Mouse (Mus musculus) left cerebral cortex, postnatal 10 days (tissue): Measurements from ENCODE around the gene Olfr1369-ps1. TPM values are rescaled to one million over a fixed set of nuclear protein-coding genes. Genes with fewer than 3 reads are reported as not detected.
A peak's percentile ranks its signal among the peaks of the same experiment; 100 is the strongest.

ENCODE experiments used
- DNase-seq, 2 experiments: peaks; one replicate each; pipeline ENCODE4 v3.0.0; 2021 to 2022; ENCODE audit warnings: low spot score in 2 of 2, mixed read lengths in 1 of 2; ENCODE audit errors: extremely low spot score in 1 of 2
- intact Hi-C: fragments of 180-260 bp; cut with DNase I; formaldehyde crosslinking; loops from one replicate; pipeline ENCODE4 v1.15.1; 2025
- total RNA-seq, 2 experiments: library from RNA; stranded (reverse); gene quantifications; 2 replicates each; pipeline ENCODE4 v1.2.3; 2021

The Olfr1369-ps1 gene
- total RNA-seq, 2 experiments from 2014 or later: not detected

- intact Hi-C loops: no loop called here
- DNase-seq: peak; percentile 70 to 81
Observed at GRCm38 (mm10) chr13:21166936-21167909, 55.9 kb downstream of the Olfr1369-ps1 start.

GRCm38 (mm10) chr13:21167910-21168300 lies 56.6 kb downstream of the Olfr1369-ps1 start:
- intact Hi-C loops: no loop called here
- no peak for DNase-seq

GRCm38 (mm10) chr13:21168371-21169011 lies 57.2 kb downstream of the Olfr1369-ps1 start:
- DNase-seq: no peak
- intact Hi-C loops: no loop called here

Other genes starting within 250 kb of the Olfr1369-ps1 start
- not detected for gene Olfr1370, start 36.5 kb upstream of the Olfr1369-ps1 start, total RNA-seq
- not detected for gene Olfr263, start 18.2 kb downstream of the Olfr1369-ps1 start, total RNA-seq
- not detected for gene Olfr1368, start 34.4 kb downstream of the Olfr1369-ps1 start, total RNA-seq
- gene Trim27, start 68.0 kb downstream of the Olfr1369-ps1 start, total RNA-seq: 10 to 100 TPM; 43.1 to 45.0 TPM
- gene Gpx5, start 181.2 kb downstream of the Olfr1369-ps1 start, total RNA-seq: not detected
- not detected for gene Gpx6, start 200.6 kb downstream of the Olfr1369-ps1 start, total RNA-seq
- not detected for gene Olfr1367, start 235.4 kb downstream of the Olfr1369-ps1 start, total RNA-seq